Mouse (Mus musculus): ENCODE data around the gene Cdkn2b.

- TF ChIP-seq POLR2A (IDR thresholded peaks at IDR 0.05; ENCODE audit: insufficient read depth, low read length) = no peak
- TF ChIP-seq CTCF (IDR thresholded peaks at IDR 0.05; ENCODE audit: low read depth, low read length) = no peak
- TF ChIP-seq EP300 (IDR thresholded peaks at IDR 0.05; ENCODE audit: insufficient read depth, low read depth, low read length) = no peak
These were observed 31.2 kb downstream of the Cdkn2b start for GRCm38 (mm10) chr4:89279641-89280040.

Measured in ES-Bruce4 (cell line).